Mouse (Mus musculus) small intestine, adult 2 months (tissue): ENCODE results near the gene Sbk1. TPM values are rescaled to one million over a fixed set of nuclear protein-coding genes. Genes with fewer than 3 reads are reported as not detected.

Experiments used
- H3K27ac ChIP-seq: fragments of 200-500 bp; 2 replicates; pipeline ENCODE4 v1.5.1; 2012; ENCODE audit warnings: low read depth, low read length, control low read depth, inconsistent platforms; ENCODE audit not compliant: insufficient read depth
- H3K27me3 ChIP-seq: fragments of 200-500 bp; 2 replicates; pipeline ENCODE4 v1.6.1; 2012; ENCODE audit warnings: mild to moderate bottlenecking, moderate library complexity, low read length, inconsistent platforms; ENCODE audit not compliant: control insufficient read depth, insufficient read depth
- H3K36me3 ChIP-seq: fragments of 200-500 bp; 2 replicates; pipeline ENCODE4 v1.6.1; 2012; ENCODE audit warnings: mild to moderate bottlenecking, low read length, control low read depth, inconsistent platforms; ENCODE audit not compliant: control insufficient read depth, insufficient read depth
- H3K4me1 ChIP-seq: fragments of 200-500 bp; 2 replicates; pipeline ENCODE4 v1.6.1; 2012; ENCODE audit warnings: low read length, inconsistent platforms, mixed read lengths; ENCODE audit not compliant: control insufficient read depth, insufficient read depth, insufficient read length
- H3K4me3 ChIP-seq: fragments of 200-500 bp; 2 replicates; pipeline ENCODE4 v1.5.1; 2012; ENCODE audit warnings: low read depth, mild to moderate bottlenecking, control low read depth, inconsistent platforms, low read length, moderate library complexity
- CTCF ChIP-seq: fragments of 200-500 bp; IDR thresholded peaks from 2 replicates; pipeline ENCODE4 v1.5.1; 2012; ENCODE audit warnings: low read depth, mild to moderate bottlenecking, control low read depth, inconsistent platforms, low read length, moderate library complexity, mixed read lengths; ENCODE audit not compliant: insufficient replicate concordance, insufficient read length; ENCODE audit errors: extremely low read depth
- POLR2A ChIP-seq: fragments of 200-500 bp; IDR thresholded peaks from 2 replicates; pipeline ENCODE4 v1.6.1; 2012; ENCODE audit warnings: low read depth, mild to moderate bottlenecking, control low read depth, inconsistent platforms, low read length, moderate library complexity
- WGBS: fragments of 180-500 bp; shearing (Covaris S2); methylation state at CpG from one replicate; pipeline ENCODE4 v1.1.7; 2018; 5-methylcytosine and 5-hydroxymethylcytosine counted together
- polyA plus RNA-seq: library from polyadenylated mRNA; depleted of rRNA; stranded (reverse); fragments of >200 nt; gene quantifications from 2 replicates; pipeline ENCODE4 v1.2.3, GENCODE M21; 2012

Gene Sbk1
- polyA plus RNA-seq, 1 experiment = 29.6 TPM

DNA sequence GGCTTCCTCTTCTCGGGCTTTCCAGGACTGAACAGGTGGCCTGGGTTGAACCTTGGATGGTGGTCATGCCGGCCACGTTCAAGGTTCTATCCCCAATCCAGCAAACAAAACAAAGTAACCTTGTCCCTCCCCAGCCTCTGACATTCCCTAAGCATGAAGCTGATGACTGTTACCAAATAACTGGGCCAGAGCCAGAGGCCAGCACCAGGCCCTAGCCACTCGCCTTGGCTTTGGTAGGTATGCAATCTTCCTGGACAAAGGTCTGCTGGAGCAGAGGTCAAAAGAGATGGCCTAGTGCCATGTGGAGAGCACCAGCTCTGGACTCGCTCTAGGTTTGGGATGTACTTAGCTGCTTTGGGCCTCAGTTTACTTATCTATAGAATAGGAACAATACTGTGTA lies 3.3 kb downstream of the Sbk1 start:
- WGBS = 43% methylated on average over 5 of the region's 5 CpGs
- peaks cover 20% of the 10 kb centered on the region for H3K4me1 ChIP-seq
- no peaks in the 10 kb centered on the region for H3K27me3 ChIP-seq
- H3K36me3 ChIP-seq = no peaks in the 10 kb centered on the region
- TF ChIP-seq CTCF (no peak), POLR2A (no peak)
- H3K27ac ChIP-seq = peak overlapping the region; percentile 37
- no peak overlapping the region for H3K4me3 ChIP-seq

DNA sequence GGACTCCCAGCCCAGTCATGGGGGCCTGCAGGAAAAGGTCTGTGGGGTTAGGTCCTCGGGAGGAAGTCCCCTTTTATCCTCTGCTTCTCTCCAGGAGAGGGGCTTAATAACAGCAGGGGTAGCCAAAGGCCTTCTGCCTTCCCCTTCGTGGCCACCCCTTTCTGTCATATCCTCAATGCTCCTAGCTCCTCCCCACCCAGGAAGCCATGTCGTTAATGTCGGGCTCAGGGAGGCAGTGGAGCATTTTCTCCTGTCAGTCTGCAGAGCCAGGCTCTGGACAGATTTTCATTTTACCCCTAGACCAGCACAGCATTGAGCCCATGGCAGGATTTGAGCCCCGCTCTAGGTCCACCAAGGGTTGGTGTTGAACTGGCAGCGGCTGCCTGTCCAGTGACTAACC lies 3.9 kb downstream of the Sbk1 start:
- Histone ChIP-seq H3K4me3 (no peak overlapping the region), H3K4me1 (peaks cover 20% of the 10 kb centered on the region), H3K36me3 (no peaks in the 10 kb centered on the region), H3K27ac (no peak overlapping the region), H3K27me3 (no peaks in the 10 kb centered on the region)
- no peak for TF ChIP-seq CTCF
- no peak for TF ChIP-seq POLR2A
- WGBS = 66% methylated on average over 6 of the region's 6 CpGs

GRCm38 (mm10) chr7:126277536-126278295 lies 5.3 kb downstream of the Sbk1 start:
- no peak for TF ChIP-seq POLR2A
- no peak for TF ChIP-seq CTCF
- H3K27ac ChIP-seq = no peak overlapping the region
- WGBS = 86% methylated on average over 22 of the region's 22 CpGs

DNA sequence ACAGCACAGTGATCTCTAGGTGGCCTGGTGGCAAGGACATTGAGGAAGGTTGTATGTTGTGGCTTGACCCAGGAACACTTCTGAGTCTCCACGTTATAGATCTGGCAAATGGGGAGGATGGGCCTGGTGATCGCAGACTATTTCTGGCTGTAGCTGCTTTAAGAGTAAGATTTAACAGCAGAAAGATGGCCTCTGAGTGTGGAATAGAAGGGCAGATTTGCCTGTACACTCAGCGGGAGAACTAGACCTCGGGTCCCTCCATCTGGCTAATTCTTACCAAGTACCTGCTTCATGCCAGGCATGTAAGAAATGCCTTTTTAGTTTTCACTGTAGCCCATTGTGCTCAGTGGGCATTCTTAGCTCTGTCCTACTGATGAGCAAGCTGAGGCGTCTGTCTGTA lies 6.4 kb downstream of the Sbk1 start:
- peaks cover 33% of the 10 kb centered on the region for H3K4me1 ChIP-seq
- TF ChIP-seq POLR2A (no peak), CTCF (no peak)
- H3K36me3 ChIP-seq = no peaks in the 10 kb centered on the region
- WGBS = 94% methylated on average over 5 of the region's 5 CpGs
- H3K27ac ChIP-seq = no peak overlapping the region
- no peak overlapping the region for H3K4me3 ChIP-seq
- H3K27me3 ChIP-seq = no peaks in the 10 kb centered on the region

More at GRCm38 (mm10) chr7:126277536-126278295, 5.3 kb downstream of the Sbk1 start:
- peaks cover 28% of the 10 kb centered on the region for H3K4me1 ChIP-seq
- no peaks in the 10 kb centered on the region for H3K36me3 ChIP-seq
- H3K4me3 ChIP-seq = no peak overlapping the region
- no peaks in the 10 kb centered on the region for H3K27me3 ChIP-seq

GRCm38 (mm10) chr7:126279774-126280482 lies 7.5 kb downstream of the Sbk1 start:
- 79% methylated on average over 8 of the region's 8 CpGs for WGBS
- Histone ChIP-seq H3K4me3 (no peak overlapping the region), H3K4me1 (peaks cover 41% of the 10 kb centered on the region), H3K27me3 (no peaks in the 10 kb centered on the region), H3K36me3 (no peaks in the 10 kb centered on the region), H3K27ac (no peak overlapping the region)
- TF ChIP-seq POLR2A (no peak), CTCF (no peak)

- Histone ChIP-seq H3K27me3 (no peaks in the 10 kb centered on the region), H3K36me3 (no peaks in the 10 kb centered on the region), H3K4me1 (peaks cover 41% of the 10 kb centered on the region), H3K27ac (no peak overlapping the region), H3K4me3 (no peak overlapping the region)
- TF ChIP-seq POLR2A = no peak
- TF ChIP-seq CTCF = no peak
- WGBS = 77% methylated on average over 6 of the region's 6 CpGs
Observed at GRCm38 (mm10) chr7:126280696-126281095, 8.3 kb downstream of the Sbk1 start.
